Mouse (Mus musculus): Measurements from ENCODE around the gene Abcc6. TPM values are rescaled to one million over a fixed set of nuclear protein-coding genes. Genes with fewer than 3 reads are reported as not detected.
"Not testable (repeated sequence)": the region's sequence is repeated elsewhere in the genome, so short reads cannot be mapped to it uniquely, and the experiment has no call there.

The Abcc6 gene
- total RNA-seq, 2 experiments from 2014 or later = 0.60 TPM; not detected in 1

DNA sequence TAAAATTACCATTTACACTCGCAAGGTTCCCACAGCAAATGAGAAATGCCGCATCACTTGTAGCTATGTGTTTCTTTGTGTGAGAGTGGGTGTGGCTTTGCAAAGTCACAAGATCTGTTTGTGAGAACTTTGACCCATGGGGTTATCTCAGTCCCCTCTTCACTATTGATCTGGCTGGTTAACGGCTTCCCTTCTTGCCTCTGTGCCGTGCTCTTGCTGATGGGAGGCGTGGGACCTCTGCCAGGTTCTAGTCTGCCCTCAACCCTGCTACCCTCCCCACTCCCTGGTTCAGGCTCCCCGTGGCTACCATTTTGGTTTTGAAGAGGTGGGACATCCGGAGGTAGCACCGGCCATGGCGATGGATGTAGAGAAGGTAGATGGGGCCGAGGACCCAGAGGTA, 1.4 kb downstream of the Abcc6 start:
- DNase-seq = no peak

GRCm38 (mm10) chr7:46025436-46025835, 4.7 kb downstream of the Abcc6 start:
- no peak for DNase-seq

DNA sequence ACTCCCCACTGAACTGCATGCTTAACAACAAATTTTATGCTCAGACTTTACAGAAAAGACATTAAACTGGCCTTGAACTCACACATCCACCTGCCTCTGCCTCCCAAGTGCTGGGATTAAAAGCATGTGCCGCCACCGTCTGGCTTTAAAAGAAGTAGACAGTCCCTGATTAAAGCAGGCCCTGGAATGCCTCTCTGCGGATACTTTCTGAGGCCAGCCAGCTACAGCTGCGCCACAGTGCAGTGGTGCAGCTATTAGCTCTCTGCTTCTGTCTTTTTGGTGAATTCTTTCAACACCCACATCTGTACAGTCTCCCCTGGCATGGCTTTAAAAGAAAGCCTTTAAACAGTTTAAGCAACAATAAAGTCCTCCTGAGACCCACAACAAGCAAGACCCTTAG, 8.2 kb downstream of the Abcc6 start:
- no peak for DNase-seq

DNA sequence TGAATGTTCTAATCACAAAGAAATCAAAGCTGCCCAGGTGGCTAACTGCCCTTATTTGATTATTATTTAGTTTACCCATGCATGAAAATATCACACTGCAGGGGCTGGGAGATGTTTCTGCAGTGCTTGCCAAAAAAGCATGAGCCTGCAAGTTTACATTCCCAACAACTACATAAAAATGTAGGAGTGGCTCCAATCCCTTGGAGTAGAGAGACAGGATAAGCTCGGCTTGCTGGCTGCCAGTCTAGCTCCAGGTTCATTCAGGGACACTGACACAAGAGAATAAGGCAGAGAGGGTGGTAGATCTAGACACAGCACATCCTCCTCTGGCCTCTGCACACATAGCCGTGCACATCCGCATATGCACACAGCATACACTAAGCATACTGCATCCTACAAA, 10.5 kb downstream of the Abcc6 start:
- no peak for DNase-seq

- peak; percentile 24 to 62 for DNase-seq
Measured at GRCm38 (mm10) chr7:46013266-46014010, 16.7 kb downstream of the Abcc6 start.

DNA sequence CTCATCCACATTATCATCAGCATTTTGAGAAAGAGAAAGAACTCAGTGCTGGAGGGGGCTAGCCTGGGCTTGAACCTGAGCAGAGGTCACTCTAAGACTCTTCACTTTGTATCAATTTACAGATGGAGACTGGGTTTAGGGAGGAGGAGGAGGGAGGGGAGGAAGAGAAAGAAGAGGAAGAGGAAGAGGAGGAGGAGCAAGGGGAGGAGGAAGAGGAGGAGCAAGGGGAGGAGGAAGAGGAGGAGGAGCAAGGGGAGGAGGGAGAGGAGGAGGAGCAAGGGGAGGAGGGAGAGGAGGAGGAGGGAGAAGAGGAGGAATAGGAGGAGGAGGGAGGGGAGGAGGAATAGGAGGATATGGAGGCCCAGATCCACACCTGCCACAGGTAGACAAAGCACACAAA, 18.0 kb downstream of the Abcc6 start:
- no peak for DNase-seq

DNA sequence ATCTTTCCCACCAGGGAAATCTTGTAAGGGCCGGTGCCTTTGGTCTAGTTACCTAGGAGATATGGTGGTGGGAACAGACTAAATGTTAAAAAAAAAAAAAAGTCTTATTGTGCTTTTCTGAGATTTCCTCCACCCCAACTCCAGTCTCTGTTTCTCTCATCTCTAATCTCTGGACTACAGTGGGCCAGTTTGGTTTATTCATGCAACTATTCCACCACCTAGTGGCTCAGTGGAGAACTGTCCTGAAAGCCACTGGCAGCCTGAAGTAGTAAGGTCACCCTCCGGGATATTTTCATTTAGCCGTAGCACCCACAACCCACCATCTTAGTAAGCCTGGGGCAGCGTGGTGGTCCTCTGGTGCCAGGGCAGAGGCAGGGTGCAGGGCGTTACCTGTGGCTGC, 20.5 kb downstream of the Abcc6 start:
- DNase-seq = peak; percentile 55 to 70

DNA sequence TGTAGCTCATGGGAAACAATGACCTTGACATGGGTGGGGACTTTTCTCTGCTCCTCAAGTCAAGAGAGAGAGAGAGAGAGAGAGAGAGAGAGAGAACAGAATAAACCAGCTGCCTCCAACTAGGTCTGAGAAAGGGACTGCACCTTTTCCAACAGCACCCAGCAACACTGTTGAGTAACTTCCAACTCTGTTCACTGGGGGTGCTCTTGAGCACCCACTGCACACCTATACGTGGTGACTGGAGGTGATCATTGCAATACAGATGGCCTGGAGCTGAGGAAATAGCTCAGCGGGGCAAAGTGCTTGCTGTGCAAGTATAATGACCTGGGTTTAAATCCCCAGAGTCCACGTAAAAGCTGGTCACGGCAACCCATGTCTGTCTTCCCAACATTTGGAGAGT, 27.4 kb downstream of the Abcc6 start:
- no peak for DNase-seq

- DNase-seq = no peak
Measured at GRCm38 (mm10) chr7:46000577-46000976, 29.5 kb downstream of the Abcc6 start.

DNA sequence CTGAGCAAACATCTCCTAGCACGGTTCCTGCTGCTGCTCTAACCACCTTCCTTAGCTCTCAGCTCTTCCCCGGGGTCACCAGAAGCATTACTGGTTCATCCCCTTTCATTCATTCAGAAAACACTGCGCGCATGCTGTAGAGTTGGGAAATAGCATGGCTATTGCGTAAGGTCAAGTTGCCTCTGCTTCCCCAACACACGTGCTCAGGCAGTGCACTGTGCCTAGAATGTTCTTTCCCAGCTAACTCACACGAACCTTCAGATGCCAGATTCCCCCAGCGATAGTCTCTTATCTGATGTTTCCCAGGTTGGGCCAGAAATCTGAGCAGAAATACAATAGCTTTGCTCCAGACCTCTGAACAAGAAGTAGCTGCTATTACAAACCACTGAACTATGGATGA, 37.6 kb downstream of the Abcc6 start:
- DNase-seq = no peak

GRCm38 (mm10) chr7:45988344-45988743, 41.8 kb downstream of the Abcc6 start:
- DNase-seq = no peak

DNA sequence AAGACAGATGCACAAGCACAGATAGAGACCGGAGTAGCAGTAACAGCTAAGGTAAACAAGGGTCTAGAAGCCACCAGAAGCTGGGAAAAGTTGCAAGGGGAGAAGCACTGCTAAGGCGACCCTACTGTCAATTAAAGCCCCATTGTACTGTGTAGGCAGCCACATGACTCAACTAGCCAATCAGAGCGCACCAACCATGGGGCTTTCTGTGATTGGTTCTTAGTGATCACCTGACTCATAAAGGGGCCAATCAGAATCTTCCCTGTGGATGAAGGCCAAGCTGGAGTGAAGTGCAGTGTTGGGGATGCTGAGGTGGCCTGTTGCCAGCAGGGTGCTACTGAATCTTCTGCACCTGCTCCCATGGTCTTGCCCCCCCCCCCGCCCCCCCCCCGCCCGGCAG, 43.2 kb downstream of the Abcc6 start:
- no peak for DNase-seq

GRCm38 (mm10) chr7:45981612-45982011, 48.5 kb downstream of the Abcc6 start:
- DNase-seq = no peak

GRCm38 (mm10) chr7:45974512-45974911, 55.6 kb downstream of the Abcc6 start:
- DNase-seq = no peak

- DNase-seq = no peak
Measured at GRCm38 (mm10) chr7:45974103-45974502, 56.0 kb downstream of the Abcc6 start.

DNA sequence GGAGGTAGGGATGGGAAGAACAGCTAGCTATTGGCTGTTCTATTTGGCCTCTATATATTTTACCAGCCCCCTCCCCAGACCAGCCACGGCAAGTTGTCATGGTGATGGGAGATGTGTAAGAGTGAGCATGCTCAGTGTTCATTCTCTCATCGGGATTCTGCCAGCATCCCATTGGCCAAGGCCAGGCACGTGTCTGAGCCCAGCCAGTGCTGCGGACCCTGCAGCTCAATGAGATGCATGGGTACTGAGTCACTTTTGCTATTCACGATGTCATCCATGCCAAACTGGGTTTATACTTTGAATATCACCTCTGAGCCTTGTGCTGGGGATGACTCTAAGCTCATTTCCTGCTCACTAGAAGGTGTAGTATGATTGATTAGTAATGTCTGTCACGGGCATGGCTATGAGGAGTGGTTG, 56.8 kb downstream of the Abcc6 start:
- no peak for DNase-seq

DNA sequence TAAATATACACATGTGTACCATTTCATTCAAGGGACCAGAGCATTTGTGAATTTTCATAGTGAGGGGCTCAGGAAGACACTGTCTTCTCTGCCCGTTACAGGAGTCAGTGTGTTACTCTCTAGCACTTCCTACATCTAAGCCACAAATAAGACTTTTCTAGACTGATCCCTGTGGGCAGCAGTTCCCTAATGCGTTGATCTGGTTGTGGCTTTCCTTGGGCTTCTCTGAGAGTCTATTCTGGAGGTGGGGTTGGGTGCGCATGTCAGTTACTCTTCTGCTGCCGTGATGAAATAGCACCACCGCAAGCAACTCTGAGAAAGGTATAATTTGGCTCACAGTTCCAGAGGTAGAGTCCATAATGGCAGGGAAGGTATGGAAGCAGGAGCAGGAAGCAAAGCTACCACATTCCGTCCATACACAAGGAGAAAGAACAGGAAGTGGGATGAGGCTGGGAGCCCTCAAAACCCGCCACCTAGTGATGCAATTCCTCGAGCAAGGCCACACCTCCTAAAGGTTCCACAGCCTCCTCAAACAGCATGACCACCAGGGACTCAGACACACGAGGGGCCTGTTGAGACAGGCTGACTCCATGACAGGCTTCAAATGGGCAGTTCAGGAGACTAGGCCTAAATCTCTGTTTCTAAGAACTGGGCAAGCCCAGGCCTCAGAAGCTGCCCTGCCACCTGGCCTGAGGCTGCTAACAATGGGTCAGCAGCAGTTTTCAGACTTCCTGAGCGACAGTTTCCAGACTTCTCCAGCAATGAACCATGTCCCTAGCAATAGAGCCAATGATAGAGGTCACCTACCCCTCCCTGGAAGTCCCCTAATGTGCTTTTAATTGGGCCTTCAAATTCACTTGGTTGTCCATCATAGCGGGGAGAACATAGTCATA, 58.0 kb downstream of the Abcc6 start:
- DNase-seq = no peak

GRCm38 (mm10) chr7:45956611-45957010, 73.5 kb downstream of the Abcc6 start:
- no peak for DNase-seq

DNA sequence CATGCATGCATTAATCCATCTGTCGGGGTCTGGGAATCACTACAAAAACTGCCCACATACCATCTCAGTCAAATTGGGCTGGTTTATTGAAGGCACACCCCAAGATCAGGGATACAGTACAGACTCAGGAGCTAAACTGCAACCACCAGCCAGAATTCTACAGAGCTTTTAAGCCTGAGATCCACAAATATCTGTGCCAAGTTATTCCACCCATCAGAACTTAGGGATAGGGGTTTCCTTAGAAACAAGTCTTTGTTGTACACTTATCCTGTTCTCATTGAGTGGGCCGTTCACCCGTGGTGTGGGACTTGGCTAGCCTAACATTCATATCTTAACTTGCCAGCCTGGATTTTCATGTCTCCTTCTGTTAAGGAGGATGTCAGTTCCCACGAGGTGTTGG, 81.0 kb downstream of the Abcc6 start:
- DNase-seq = no peak

- not testable (repeated sequence) for DNase-seq
Measured at GRCm38 (mm10) chr7:45943280-45943679, 86.8 kb downstream of the Abcc6 start.

GRCm38 (mm10) chr7:45941986-45942385, 88.1 kb downstream of the Abcc6 start:
- DNase-seq = peak; percentile 87 to 89

DNA sequence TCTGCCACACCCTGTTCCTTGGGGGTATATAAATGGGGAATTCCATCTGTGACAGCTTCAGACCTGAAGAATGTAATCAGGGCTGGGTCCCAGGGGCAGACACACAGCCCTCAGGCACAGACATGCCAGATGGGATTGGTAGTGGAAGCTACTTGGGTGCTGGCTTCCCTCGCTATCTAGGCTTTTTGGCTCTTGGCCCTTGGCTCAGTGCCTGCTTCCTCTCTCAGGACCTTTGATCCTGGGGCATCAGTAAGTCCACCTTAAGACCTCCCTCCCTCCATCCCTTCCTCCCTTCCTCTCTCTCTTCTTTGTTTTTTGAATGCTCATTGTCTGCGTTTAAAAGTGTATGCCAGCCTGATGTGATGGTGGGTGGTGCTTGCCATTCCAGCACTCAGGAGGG, 90.3 kb downstream of the Abcc6 start:
- no peak for DNase-seq

DNA sequence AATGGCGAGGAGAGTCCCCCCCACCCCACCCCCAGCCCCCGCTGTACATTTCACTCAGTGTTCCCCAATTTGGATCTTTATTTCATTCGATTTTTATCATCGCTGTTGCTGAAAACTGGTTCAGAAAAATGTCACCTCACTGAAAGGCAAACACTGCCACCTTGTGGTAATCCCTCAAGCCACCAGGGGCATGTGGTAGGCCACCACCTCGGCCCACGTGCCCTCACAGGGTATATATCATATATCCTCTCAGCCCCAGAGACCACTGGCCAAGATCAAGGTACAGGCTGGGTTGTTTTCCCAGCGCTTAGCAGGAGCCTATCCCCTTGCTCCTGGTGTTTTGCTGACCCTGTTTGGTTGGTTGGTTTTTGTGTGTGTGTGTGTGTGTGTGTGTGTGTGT, 95.0 kb downstream of the Abcc6 start:
- peak; percentile 66 to 80 for DNase-seq

Measured in adrenal gland, postnatal 36 days (tissue).